Mouse (Mus musculus) G1E (cell line): ENCODE measurements around the gene Sntb2.

Experiments used
- CTCF ChIP-seq: IDR thresholded peaks from 2 replicates; pipeline ENCODE4 v1.5.1; 2012; ENCODE audit warnings: low read depth, low read length, inconsistent platforms, mixed read lengths
- GATA1 ChIP-seq: IDR thresholded peaks from 2 replicates; pipeline ENCODE4 v1.6.1; 2012; ENCODE audit warnings: borderline replicate concordance, low read length, inconsistent platforms, mixed read lengths
- GATA2 ChIP-seq: IDR thresholded peaks from 2 replicates; pipeline ENCODE4 v1.6.1; 2012; ENCODE audit warnings: low read depth, low read length, inconsistent platforms, borderline replicate concordance
- POLR2AphosphoS5 ChIP-seq: IDR thresholded peaks from 2 replicates; pipeline ENCODE4 v1.6.1; 2012; ENCODE audit warnings: low read depth, low read length, inconsistent platforms; ENCODE audit not compliant: insufficient replicate concordance
- TAL1 ChIP-seq: conservative IDR thresholded peaks from 2 replicates; pipeline ENCODE4 v1.6.1; 2012; ENCODE audit warnings: low read depth, low read length, inconsistent platforms, mixed read lengths

- TF ChIP-seq CTCF = no peak
- no peak for TF ChIP-seq GATA2
- no peak for TF ChIP-seq POLR2AphosphoS5
- TF ChIP-seq GATA1 = no peak
- no peak for TF ChIP-seq TAL1
Measured at GRCm38 (mm10) chr8:106997416-106997815, 61.9 kb downstream of the Sntb2 start.
